Mouse (Mus musculus): ENCODE measurements around the gene Slc39a13.
"Not testable (repeated sequence)": the region's sequence is repeated elsewhere in the genome, so short reads cannot be mapped to it uniquely, and the experiment has no call there.

The Slc39a13 gene

DNA sequence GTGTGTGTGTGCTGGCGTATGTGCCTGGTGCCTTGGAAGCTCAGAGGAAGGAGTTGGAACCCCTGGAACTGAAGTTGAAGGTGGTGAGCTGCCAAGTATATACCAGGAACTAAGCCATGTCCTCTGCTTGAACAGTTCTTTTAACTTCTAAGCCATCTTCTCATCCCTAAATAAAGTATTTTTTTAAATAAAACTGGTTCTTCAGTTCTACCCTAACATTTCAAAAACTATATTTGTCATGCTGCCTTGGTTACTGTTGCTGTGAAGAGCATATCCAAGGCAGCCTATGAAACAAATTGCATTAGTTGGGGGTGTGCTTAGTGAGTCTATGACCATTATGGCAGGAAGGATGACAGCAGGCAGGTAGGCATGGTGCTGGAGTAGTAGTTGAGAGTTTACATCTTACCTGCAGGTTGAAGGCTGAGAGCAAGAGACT, 45.1 kb downstream of the Slc39a13 start:
- no peak for DNase-seq (ENCODE audit: low spot score)

DNA sequence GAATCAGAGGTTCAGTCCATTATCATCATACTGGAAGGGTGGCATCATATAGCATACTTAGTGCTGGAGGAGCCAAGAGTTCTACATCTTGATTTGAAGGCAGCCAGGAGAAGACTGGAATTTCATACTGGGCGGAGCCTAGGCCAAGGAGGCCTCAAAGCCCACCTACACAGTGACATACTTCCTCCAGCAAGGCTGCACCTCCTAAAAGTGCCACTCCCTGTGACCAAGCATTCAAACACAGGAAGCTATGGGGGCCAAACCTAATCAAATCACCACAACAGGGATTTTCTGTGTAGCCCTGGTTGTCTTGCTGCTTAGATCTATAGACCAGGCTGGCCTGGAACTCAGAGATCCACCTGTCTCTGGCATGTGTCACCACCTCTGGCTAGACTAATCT, 46.3 kb downstream of the Slc39a13 start:
- DNase-seq (ENCODE audit: low spot score) = no peak

DNA sequence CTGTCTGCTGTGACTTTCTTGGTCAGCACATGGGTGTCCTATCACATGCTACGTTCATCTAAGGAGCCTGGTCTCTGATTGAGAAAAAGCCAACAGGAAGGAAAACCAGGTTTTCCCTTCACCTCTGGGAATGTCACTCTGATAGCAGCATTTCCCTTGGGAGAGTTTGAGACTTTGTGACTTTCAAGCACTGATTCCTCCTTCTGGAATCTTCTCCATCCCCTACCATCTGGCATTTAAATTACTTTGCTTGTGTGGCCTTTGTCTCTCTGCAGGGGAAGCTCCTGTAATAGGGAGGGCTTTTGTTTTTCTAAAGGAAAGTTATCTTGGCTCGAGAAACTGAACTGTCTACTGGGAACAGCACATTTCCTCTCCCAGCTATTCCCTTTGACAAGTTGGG, 47.1 kb downstream of the Slc39a13 start:
- no peak for DNase-seq (ENCODE audit: low spot score)

DNA sequence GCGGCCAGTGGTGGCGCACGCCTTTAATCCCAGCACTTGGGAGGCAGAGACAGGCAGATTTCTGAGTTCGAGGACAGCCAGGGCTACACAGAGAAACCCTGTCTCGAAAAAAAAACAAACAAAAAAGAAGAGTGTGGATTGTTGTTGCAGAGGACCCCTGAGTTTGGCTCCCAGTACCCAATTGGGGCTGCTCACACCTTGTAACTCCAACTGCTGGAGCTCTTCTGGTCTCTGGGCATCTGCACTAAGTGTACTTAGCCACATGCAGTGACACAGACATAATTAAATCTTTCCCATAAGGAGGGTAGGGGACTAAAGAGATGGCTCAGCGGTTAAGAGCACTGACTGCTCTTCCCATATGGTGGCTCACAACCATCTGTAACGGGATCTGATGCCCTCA, 48.0 kb downstream of the Slc39a13 start:
- DNase-seq (ENCODE audit: low spot score) = not testable (repeated sequence)

DNA sequence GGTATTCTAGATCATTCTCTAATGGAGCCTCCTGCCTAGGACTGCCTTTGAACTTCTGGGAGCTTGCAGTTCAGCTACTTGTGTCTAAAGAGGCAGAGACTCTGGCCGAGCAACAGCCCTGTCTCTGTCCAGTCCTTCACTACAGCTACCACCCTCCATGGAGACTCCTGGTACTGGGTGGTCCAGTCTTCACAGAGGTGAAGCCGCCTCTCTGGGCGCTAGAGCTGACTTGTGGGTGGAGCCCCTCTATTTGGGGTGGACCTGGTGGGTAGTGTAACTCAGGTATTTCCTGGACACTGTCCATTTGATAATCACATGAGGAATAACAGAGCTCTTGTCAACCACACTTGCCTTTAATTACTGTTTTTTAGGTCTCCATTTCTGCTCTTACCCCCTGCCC, 50.3 kb downstream of the Slc39a13 start:
- no peak for DNase-seq (ENCODE audit: low spot score)

DNA sequence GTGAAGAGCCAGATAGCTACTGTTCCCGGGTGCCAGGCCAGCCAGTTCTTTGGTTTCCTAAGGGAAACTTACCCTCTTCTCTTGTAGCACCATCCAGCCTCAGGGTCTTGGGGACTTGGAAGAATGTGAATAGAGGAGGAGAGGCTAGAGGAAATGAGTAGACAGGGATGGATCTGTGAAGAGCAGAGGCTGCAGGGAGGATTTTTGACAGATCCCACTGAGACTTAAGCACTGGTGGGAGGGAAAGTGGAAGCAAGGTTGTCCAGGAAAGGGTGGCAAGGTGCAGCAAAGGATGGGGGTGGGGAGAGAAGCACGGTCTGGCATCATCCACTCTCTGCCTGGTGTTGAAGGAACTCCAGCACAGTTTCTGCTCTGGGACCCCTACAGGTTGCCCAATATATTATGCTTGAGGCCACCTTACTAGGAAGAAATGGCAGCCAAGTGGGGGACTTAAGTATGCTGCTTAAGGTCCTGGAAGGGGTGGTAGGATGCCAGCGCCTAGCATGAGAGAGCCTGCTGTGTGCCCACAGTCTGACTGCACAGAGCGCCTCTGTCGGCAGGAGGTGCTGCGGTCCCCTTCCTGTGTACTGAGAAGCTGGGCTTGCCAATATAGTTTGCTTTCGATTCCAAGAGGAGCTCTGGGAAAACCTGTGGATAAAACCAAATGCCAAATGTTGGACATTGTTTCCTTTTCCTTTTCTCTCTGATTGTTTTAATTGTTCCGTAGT, 52.0 kb downstream of the Slc39a13 start:
- DNase-seq (ENCODE audit: low spot score) = no peak

DNA sequence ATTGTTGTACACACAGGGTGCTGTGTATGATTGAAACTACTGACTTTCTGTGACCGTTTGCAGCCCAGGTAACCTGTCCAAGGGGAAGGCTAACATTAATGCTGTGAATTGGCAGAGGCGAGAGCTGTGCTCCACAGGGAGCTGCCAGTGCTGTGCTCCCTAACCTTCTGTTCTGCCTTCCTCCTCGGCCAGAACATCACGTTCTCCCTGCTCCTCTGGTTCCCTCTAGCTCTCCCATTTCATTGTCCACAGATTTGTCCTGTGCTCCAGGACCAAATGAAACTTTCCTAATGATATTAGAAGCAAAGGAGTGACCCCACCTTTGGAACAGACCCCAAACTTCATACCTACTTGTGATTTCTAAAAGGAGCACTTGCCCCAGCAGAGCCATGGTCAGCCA, 54.8 kb downstream of the Slc39a13 start:
- no peak for DNase-seq (ENCODE audit: low spot score)

DNA sequence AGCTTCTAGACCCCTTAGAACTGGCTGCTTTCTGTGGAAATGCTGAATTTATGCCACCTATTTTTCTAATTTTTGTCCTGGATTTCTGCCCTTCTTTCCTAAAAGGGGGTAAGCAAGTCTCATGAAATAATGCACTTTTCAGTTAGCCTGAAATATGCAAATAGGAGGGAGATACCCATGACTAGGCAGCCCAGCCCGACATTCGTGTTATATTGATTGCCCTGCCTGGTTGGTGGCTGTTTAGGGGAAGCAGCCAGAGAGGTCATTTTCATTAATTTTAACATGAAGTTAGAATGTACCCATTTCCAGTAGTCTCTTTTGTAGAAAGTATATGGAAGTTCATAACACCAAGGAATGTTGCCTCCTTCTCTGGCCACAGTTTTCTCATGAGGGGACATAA, 56.3 kb downstream of the Slc39a13 start:
- DNase-seq (ENCODE audit: low spot score) = no peak
